Mouse (Mus musculus) heart, embryonic 10.5 days (tissue): ENCODE data around the gene Snx30. TPM values are rescaled to one million over a fixed set of nuclear protein-coding genes. Genes with fewer than 3 reads are reported as not detected.

ENCODE experiments used
- DNase-seq: peaks from one replicate; pipeline ENCODE4 v3.0.0-alpha.2; 2017; ENCODE audit warnings: low spot score
- H3K27ac ChIP-seq: fragments of 300-500 bp; sonication (generic); 2 replicates; pipeline ENCODE4 v1.5.1; 2016; ENCODE audit warnings: mild to moderate bottlenecking
- H3K27me3 ChIP-seq: fragments of 300-500 bp; sonication (generic); 2 replicates; pipeline ENCODE4 v1.6.1; 2016; ENCODE audit warnings: mild to moderate bottlenecking; ENCODE audit not compliant: poor library complexity, insufficient read depth, severe bottlenecking
- H3K36me3 ChIP-seq: fragments of 300-500 bp; sonication (generic); 2 replicates; pipeline ENCODE4 v1.6.1; 2016; ENCODE audit warnings: mild to moderate bottlenecking, moderate library complexity
- H3K4me1 ChIP-seq: fragments of 300-500 bp; sonication (generic); 2 replicates; pipeline ENCODE4 v1.6.1; 2016; ENCODE audit warnings: mild to moderate bottlenecking
- H3K4me3 ChIP-seq: fragments of 300-500 bp; sonication (generic); 2 replicates; pipeline ENCODE4 v1.5.1; 2016; ENCODE audit warnings: mild to moderate bottlenecking, moderate library complexity
- H3K9me3 ChIP-seq: fragments of 300-500 bp; sonication (generic); 2 replicates; pipeline ENCODE4 v1.6.1; 2016; ENCODE audit warnings: mild to moderate bottlenecking, moderate library complexity
- WGBS: fragments of 180-500 bp; shearing (Covaris S2); methylation state at CpG from one replicate; pipeline ENCODE4 v1.1.7; 2016; 5-methylcytosine and 5-hydroxymethylcytosine counted together
- polyA plus RNA-seq: library from polyadenylated mRNA; unstranded; fragments of >200 nt; fragmentation: Nextera tagmentation; extraction: Ambion mirVana; gene quantifications from 2 replicates; pipeline ENCODE4 v1.2.1, GENCODE M21; 2016

Snx30 gene
- polyA plus RNA-seq, 1 experiment from 2014 or later: 8.1 TPM

DNA sequence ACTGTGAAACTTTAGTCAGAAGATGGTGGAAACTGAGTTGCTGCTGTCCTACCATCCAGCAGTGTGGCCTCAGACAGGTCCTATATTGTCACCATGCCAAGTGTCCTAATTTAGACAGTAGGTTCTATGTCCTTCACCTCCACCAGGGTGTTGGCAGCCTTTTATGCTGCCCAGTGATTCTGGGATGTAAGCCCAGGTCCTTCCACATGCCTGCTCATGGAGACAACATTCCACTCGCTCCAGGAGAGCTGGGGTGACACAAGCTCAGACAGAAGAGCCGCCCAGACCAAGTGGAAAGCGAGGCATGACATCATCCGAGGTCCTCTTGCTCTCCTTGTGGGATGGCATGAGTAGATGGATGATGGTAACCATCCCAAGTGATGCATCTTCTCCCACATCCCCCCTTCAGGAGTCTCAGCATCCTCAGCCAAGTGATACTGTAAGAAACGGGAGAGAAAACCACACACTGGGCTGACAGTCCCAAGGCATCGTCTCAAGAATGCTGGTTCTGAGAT lies 84.5 kb downstream of the Snx30 start:
- no peaks in the 10 kb centered on the region for H3K27me3 ChIP-seq
- WGBS: 74% methylated on average over 6 of the region's 6 CpGs
- H3K27ac ChIP-seq: peak overlapping the region; percentile 3; the same call in 1 of the 2 replicates
- no peak overlapping the region for H3K4me3 ChIP-seq
- H3K36me3 ChIP-seq: peaks cover 10% of the 10 kb centered on the region
- DNase-seq: no peak
- no peaks in the 10 kb centered on the region for H3K9me3 ChIP-seq
- H3K4me1 ChIP-seq: peaks cover 27% of the 10 kb centered on the region

DNA sequence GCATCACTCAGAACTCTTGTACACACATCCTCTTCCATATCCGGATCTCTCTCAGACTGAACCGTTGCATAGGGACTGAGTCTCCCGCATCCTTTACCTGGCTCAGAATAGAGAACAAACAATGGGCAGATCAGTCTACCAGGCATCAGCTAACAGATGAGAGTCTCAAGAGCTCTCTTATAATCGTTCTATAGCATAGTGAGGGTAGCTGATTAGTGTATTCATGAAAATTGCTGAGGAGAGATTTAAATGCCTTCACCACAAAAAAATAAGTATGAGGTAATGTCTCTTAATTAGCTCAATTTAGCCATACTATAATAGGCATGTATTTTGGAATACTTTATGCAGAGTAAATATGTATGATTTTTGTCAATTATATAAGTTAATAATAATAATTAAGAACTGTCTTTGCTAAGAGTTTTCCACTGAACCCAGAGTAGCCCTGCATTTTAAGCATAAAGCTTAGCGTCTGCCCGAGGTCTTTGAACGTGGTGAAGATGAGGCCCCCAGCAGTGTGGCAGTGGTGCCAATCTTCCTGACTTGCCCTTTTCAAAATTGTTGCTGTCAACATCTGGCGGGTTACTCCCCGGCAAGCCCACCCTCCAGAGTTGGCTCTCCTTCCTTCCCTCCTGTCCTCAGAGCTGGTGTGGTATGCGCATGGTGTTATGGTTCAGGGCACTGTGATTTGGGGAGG lies 86.2 kb downstream of the Snx30 start:
- no peak overlapping the region for H3K4me3 ChIP-seq
- 87% methylated on average over 10 of the region's 10 CpGs for WGBS
- DNase-seq: no peak

DNA sequence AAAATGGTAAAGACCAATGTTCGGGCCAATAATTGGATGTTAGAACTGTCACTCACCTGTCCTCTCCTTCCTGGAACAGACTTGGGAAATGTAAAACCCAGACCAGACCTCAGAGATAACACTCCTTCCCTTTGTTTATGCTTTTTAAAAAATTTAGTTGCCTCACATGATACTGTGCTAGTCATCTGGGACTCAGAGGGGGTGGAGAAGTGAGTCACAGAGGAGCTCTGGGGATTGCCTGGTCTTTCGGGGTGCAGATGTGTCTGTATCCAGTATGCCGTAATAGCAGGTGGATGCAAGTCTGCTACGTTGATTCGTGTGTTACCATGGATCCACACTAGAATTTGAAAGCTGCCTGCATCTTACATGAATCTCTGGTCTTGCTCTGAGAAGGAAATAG lies 87.1 kb downstream of the Snx30 start:
- H3K27me3 ChIP-seq: no peaks in the 10 kb centered on the region
- DNase-seq: no peak
- no peak overlapping the region for H3K4me3 ChIP-seq
- no peaks in the 10 kb centered on the region for H3K9me3 ChIP-seq
- peaks cover 31% of the 10 kb centered on the region for H3K4me1 ChIP-seq
- WGBS: 90% methylated on average over 5 of the region's 5 CpGs
- no peak overlapping the region for H3K27ac ChIP-seq
- H3K36me3 ChIP-seq: peaks cover 19% of the 10 kb centered on the region

More for the DNA sequence above, 86.2 kb downstream of the Snx30 start:
- no peaks in the 10 kb centered on the region for H3K27me3 ChIP-seq
- peaks cover 19% of the 10 kb centered on the region for H3K36me3 ChIP-seq
- H3K27ac ChIP-seq: peak overlapping the region; percentile 79
- H3K9me3 ChIP-seq: no peaks in the 10 kb centered on the region
- peaks cover 23% of the 10 kb centered on the region for H3K4me1 ChIP-seq

DNA sequence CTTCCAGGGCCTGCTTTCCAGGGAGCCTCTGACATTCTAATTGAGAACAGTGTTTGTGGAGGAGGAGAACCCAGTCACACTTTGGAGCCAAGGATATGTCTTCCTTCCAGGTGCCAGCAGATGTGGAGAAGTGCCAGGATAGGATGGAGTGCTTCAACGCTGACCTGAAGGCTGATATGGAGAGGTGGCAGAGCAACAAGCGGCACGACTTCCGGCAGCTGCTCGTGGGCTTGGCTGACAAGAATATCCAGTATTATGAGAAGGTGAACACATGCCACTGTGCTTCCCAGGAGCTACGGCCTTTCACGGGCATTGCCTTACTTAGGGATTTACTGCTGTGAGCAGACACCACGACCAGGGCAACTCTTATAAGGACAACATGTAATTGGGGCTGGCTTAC lies 88.8 kb downstream of the Snx30 start:
- 82% methylated on average over 8 of the region's 8 CpGs for WGBS
- H3K4me1 ChIP-seq: peaks cover 45% of the 10 kb centered on the region
- H3K27me3 ChIP-seq: no peaks in the 10 kb centered on the region

DNA sequence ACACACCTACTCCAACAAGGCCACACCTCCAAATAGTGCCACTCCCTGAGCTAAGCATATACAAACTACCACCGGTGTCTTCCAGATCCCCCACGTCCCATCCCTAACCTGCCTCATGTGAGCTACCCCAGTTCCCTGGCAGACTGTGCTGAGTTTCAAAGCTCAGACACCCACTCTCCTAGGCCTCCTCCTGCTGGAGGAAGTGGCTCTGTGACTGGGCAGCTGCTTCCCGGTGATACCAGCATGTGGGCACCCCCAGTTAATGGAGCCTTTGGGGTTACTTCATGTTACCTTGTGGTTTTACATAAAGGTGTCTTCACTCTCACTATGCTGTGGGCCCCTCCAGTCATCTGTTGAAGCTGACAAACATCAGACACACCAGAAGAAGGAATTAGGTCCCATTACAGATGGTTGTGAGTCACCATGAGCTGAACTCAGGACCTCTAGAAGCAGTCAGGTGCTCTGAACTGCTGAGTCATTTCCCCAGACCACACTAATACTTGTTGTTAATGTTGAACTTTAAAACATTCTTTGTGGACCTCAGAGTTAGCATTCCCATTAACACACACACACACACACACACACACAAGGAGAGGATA lies 89.4 kb downstream of the Snx30 start:
- Histone ChIP-seq H3K4me1 (peaks cover 40% of the 10 kb centered on the region), H3K27me3 (no peaks in the 10 kb centered on the region), H3K27ac (peak overlapping the region; percentile 62; the same call in 1 of the 2 replicates), H3K36me3 (peaks cover 22% of the 10 kb centered on the region), H3K9me3 (no peaks in the 10 kb centered on the region), H3K4me3 (no peak overlapping the region)
- 90% methylated on average over 3 of the region's 3 CpGs for WGBS
- DNase-seq: no peak

More for the DNA sequence above, 88.8 kb downstream of the Snx30 start:
- H3K9me3 ChIP-seq: no peaks in the 10 kb centered on the region
- H3K36me3 ChIP-seq: peaks cover 19% of the 10 kb centered on the region
- H3K27ac ChIP-seq: peak overlapping the region; percentile 42; the same call in 1 of the 2 replicates
- DNase-seq: no peak
- no peak overlapping the region for H3K4me3 ChIP-seq

DNA sequence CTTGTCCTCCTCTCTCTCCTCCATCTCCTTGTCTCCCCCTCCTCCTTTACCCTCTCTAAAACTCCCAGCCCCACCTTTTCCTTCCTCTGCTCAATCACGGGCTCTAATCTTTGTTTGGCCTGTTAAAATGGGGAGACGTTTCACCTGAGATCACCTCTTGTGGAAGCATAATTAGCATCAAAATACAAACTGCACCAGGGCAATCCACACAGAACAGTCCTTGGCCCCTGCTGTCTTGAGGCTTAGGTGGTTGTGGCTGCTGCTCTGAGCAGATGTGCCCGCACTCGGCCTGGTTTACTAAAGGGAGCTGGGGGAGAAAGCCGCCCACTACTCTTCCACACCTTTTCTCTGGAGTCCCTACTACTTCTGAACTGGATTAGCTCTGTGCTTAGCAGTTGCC lies 90.4 kb downstream of the Snx30 start:
- WGBS: 69% methylated on average over 5 of the region's 5 CpGs
- peaks cover 35% of the 10 kb centered on the region for H3K4me1 ChIP-seq

DNA sequence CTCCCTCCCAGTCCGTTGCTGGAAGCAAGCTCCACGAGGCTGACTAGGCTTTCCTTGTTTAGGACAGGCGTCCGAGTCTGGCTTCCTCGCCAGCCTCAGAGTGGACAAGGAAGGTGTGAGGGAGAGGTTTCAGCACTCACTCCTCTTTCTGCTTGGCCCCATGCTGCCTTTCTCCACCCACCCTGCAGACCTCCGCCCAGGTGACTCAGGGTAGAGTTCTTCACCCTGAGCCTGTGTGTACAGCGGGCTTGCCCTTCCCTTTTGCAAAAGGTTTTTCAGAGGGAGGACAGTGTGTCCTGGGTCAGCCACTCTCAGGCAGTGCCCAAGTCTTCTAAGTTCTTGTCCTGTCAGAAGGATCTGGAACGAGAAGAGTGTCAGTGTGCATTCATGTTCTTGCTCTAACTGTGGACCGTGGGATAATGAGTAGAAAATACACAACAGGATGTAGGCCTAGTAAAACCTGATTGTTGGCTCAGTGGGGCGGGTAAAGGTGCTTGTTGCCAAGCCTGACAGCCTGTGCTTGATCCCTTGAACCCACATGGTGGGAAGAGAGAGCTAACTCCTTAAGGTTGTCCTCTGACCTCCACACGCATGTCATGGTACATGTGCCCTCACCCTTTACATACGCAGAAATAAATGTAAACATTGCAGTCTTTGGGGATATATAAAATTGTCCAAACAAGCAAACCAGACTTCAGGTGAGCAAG lies 92.3 kb downstream of the Snx30 start:
- no peak overlapping the region for H3K4me3 ChIP-seq
- H3K36me3 ChIP-seq: peaks cover 22% of the 10 kb centered on the region
- H3K27me3 ChIP-seq: no peaks in the 10 kb centered on the region
- peak overlapping the region; percentile 87 for H3K27ac ChIP-seq
- H3K9me3 ChIP-seq: no peaks in the 10 kb centered on the region
- peaks cover 26% of the 10 kb centered on the region for H3K4me1 ChIP-seq
- WGBS: 52% methylated on average over 12 of the region's 12 CpGs
- no peak for DNase-seq

More for the DNA sequence above, 90.4 kb downstream of the Snx30 start:
- peaks cover 22% of the 10 kb centered on the region for H3K36me3 ChIP-seq
- no peak for DNase-seq
- no peak overlapping the region for H3K27ac ChIP-seq
- no peak overlapping the region for H3K4me3 ChIP-seq
- H3K27me3 ChIP-seq: no peaks in the 10 kb centered on the region
- no peaks in the 10 kb centered on the region for H3K9me3 ChIP-seq

DNA sequence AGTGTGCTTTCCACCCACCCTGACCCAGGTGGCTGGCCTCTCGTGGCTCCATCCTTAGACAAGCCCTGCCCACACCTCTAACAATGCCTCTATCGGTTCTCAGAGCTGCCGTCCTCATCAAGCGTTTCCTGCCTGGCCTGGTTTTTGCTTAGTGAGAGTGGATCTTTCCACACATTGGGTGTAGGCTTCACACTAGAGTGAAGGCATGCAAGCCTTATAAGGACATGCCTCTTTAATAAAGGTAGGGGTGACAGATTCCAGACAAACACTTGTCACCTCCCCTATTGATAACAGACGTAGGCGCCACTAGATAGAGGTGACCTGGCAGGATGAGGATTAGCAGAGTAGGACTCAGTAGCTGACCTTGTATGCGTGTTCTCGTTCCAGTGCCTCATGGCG lies 92.9 kb downstream of the Snx30 start:
- Histone ChIP-seq H3K36me3 (peaks cover 22% of the 10 kb centered on the region), H3K4me3 (no peak overlapping the region), H3K4me1 (peaks cover 31% of the 10 kb centered on the region), H3K27ac (peak overlapping the region; percentile 87), H3K9me3 (no peaks in the 10 kb centered on the region), H3K27me3 (no peaks in the 10 kb centered on the region)
- DNase-seq: peak; percentile 81
- WGBS: 23% methylated on average over 9 of the region's 9 CpGs

DNA sequence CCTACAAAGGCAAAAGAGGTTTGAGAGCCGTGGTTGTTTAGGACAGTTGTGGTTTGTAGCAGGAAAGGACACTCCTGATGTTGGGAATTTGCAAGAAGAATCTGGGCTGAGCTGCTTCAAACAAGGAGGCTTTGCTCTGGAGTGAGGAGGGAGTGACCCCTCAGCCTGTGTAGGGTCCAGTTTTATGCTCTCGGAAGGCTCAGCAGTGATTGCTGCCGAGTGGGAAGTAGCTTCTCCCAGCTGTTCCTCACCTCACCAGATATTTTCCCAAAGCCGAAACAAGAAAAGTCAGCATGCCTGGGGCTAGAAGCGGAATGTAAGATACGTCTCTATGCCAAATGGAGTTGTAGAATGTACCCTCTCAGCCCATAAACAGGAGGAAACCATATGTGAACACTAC lies 96.2 kb downstream of the Snx30 start:
- Histone ChIP-seq H3K27me3 (no peaks in the 10 kb centered on the region), H3K27ac (peak overlapping the region; percentile 67), H3K4me1 (peaks cover 36% of the 10 kb centered on the region), H3K9me3 (no peaks in the 10 kb centered on the region), H3K36me3 (peaks cover 2% of the 10 kb centered on the region; the same call in 1 of the 2 replicates), H3K4me3 (no peak overlapping the region)
- WGBS: 85% methylated on average over 6 of the region's 6 CpGs
- DNase-seq: no peak

DNA sequence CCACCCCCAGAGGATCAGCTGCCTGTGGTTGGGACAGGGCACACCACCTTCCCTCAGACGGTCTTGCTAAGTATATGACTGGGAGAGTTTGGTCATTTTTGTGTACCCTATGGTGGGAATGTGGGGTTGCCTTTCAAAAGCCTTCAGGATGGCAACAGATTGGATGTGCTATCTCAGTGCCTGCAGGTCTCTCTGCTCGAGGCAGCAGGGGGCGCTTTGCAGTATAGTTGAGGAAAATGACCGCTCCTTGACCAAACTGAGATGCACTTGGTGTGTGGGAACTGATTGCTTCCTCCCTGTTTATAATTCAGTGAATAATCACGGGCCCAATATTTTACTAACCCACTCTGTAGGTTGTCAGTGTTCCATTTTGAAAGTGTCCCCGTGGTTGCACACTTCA lies 96.9 kb downstream of the Snx30 start:
- Histone ChIP-seq H3K27me3 (no peaks in the 10 kb centered on the region), H3K27ac (peak overlapping the region; percentile 3; the same call in 1 of the 2 replicates), H3K4me3 (no peak overlapping the region), H3K36me3 (peaks cover 2% of the 10 kb centered on the region; the same call in 1 of the 2 replicates), H3K4me1 (peaks cover 31% of the 10 kb centered on the region), H3K9me3 (no peaks in the 10 kb centered on the region)
- no peak for DNase-seq
- WGBS: 60% methylated on average over 6 of the region's 6 CpGs

DNA sequence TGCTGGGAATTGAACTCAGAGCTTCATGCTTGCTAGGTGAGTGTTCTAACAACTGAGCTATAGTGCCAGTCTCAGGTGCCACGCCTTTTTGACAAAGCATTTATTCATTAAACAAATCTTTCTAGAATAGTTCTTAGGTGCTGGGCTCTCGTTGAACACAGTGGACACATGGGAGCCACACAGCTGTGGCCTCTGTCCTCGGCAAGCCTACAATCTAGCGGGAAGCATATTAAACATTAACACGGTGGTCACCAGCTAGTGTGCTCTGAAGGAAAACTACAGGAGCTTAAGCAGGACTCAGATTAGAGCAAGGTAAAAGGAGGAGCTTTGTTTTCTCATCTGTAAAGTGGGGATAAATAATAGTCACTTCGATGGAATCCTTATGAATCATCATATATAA lies 101.5 kb downstream of the Snx30 start:
- Histone ChIP-seq H3K4me1 (peaks cover 15% of the 10 kb centered on the region), H3K27ac (no peak overlapping the region), H3K27me3 (no peaks in the 10 kb centered on the region), H3K36me3 (no peaks in the 10 kb centered on the region), H3K4me3 (no peak overlapping the region), H3K9me3 (no peaks in the 10 kb centered on the region)
- 89% methylated on average over 6 of the region's 6 CpGs for WGBS
- DNase-seq: no peak

DNA sequence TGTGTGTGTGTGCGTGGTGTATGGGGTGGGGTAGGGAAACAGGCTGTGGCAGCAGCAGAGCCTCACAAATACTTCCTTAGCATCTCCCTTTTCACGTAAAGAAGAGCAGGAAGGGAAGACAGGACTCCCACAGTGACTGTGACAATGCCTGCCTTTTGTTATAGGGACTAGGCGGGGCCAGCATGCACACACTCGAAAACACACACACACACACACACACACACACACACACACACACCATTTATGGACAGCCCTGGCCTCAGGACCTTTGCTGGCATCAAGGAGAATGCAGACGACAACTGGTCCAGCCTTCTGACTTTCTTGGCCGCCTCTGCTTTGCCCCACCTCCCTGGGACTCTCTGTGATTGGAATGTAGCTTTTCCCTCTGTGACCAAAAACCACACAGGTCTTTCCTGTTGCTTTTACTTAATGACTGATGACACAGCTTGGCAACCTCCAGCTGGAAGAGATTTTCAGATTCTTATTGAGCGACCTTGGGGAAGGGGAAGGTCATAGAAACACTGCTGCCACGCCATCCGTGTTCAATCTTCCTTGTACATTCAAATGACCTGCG lies 102.1 kb downstream of the Snx30 start:
- peaks cover 15% of the 10 kb centered on the region for H3K4me1 ChIP-seq
- no peak overlapping the region for H3K4me3 ChIP-seq
- 61% methylated on average over 10 of the region's 10 CpGs for WGBS
- no peaks in the 10 kb centered on the region for H3K9me3 ChIP-seq
- peak overlapping the region; percentile 9; the same call in 1 of the 2 replicates for H3K27ac ChIP-seq
- H3K27me3 ChIP-seq: no peaks in the 10 kb centered on the region
- no peaks in the 10 kb centered on the region for H3K36me3 ChIP-seq
- no peak for DNase-seq
